Mouse (Mus musculus) liver, adult 2 months (tissue): ENCODE data around the gene Jund.

Source experiments
- CTCF ChIP-seq: fragments of 200-500 bp; IDR thresholded peaks from 2 replicates; pipeline ENCODE4 v1.5.1; 2011; ENCODE audit warnings: low read depth, low read length, control low read depth
- POLR2A ChIP-seq: fragments of 200-500 bp; IDR thresholded peaks from 2 replicates; pipeline ENCODE4 v1.6.1; 2011; ENCODE audit warnings: low read length, control low read depth; ENCODE audit not compliant: insufficient read depth; ENCODE audit errors: extremely low read depth

GRCm38 (mm10) chr8:70681410-70681809 is 17.3 kb upstream of the Jund start:
- TF ChIP-seq POLR2A (no peak), CTCF (no peak)
